Mouse (Mus musculus) layer of hippocampus, adult 9-10 months (tissue): ENCODE results near the gene Inpp4b.
"Not testable (repeated sequence)": the region's sequence is repeated elsewhere in the genome, so short reads cannot be mapped to it uniquely, and the experiment has no call there.

Experiments used
- DNase-seq: peaks from one replicate; pipeline ENCODE4 v3.0.0; 2022; ENCODE audit warnings: low spot score

The Inpp4b gene

GRCm38 (mm10) chr8:81779440-81779839 lies 437.1 kb downstream of the Inpp4b start:
- DNase-seq: no peak

GRCm38 (mm10) chr8:81780166-81780565 lies 437.8 kb downstream of the Inpp4b start:
- DNase-seq: no peak

GRCm38 (mm10) chr8:81780921-81781675 lies 438.7 kb downstream of the Inpp4b start:
- DNase-seq: no peak

- DNase-seq: no peak
Observed at GRCm38 (mm10) chr8:81782781-81783180, 440.4 kb downstream of the Inpp4b start.

GRCm38 (mm10) chr8:81784775-81785174 lies 442.4 kb downstream of the Inpp4b start:
- DNase-seq: no peak

- DNase-seq: no peak
Observed at GRCm38 (mm10) chr8:81788498-81788897, 446.1 kb downstream of the Inpp4b start.

- no peak for DNase-seq
Observed at GRCm38 (mm10) chr8:81792649-81793048, 450.3 kb downstream of the Inpp4b start.

GRCm38 (mm10) chr8:81798501-81798900 lies 456.1 kb downstream of the Inpp4b start:
- no peak for DNase-seq

- DNase-seq: no peak
Observed at GRCm38 (mm10) chr8:81800792-81801191, 458.4 kb downstream of the Inpp4b start.

GRCm38 (mm10) chr8:81806797-81807196 lies 464.4 kb downstream of the Inpp4b start:
- DNase-seq: peak; percentile 42

- no peak for DNase-seq
Observed at GRCm38 (mm10) chr8:81807578-81807977, 465.2 kb downstream of the Inpp4b start.

- DNase-seq: no peak
Observed at GRCm38 (mm10) chr8:81808406-81808805, 466.1 kb downstream of the Inpp4b start.

GRCm38 (mm10) chr8:81809414-81809813 lies 467.1 kb downstream of the Inpp4b start:
- DNase-seq: not testable (repeated sequence)

- no peak for DNase-seq
Observed at GRCm38 (mm10) chr8:81812051-81812751, 469.8 kb downstream of the Inpp4b start.

GRCm38 (mm10) chr8:81814742-81815141 lies 472.4 kb downstream of the Inpp4b start:
- no peak for DNase-seq

GRCm38 (mm10) chr8:81815551-81815950 lies 473.2 kb downstream of the Inpp4b start:
- DNase-seq: no peak

GRCm38 (mm10) chr8:81823121-81823520 lies 480.8 kb downstream of the Inpp4b start:
- DNase-seq: no peak

GRCm38 (mm10) chr8:81824975-81825374 lies 482.6 kb downstream of the Inpp4b start:
- no peak for DNase-seq

GRCm38 (mm10) chr8:81826406-81826805 lies 484.1 kb downstream of the Inpp4b start:
- no peak for DNase-seq

GRCm38 (mm10) chr8:81827306-81827913 lies 485.1 kb downstream of the Inpp4b start:
- no peak for DNase-seq

GRCm38 (mm10) chr8:81831430-81831829 lies 489.1 kb downstream of the Inpp4b start:
- no peak for DNase-seq

- no peak for DNase-seq
Observed at GRCm38 (mm10) chr8:81833852-81834251, 491.5 kb downstream of the Inpp4b start.

GRCm38 (mm10) chr8:81840512-81840911 lies 498.2 kb downstream of the Inpp4b start:
- no peak for DNase-seq
